Mouse (Mus musculus): ENCODE results near the gene Eef1a2.

The Eef1a2 gene

DNA sequence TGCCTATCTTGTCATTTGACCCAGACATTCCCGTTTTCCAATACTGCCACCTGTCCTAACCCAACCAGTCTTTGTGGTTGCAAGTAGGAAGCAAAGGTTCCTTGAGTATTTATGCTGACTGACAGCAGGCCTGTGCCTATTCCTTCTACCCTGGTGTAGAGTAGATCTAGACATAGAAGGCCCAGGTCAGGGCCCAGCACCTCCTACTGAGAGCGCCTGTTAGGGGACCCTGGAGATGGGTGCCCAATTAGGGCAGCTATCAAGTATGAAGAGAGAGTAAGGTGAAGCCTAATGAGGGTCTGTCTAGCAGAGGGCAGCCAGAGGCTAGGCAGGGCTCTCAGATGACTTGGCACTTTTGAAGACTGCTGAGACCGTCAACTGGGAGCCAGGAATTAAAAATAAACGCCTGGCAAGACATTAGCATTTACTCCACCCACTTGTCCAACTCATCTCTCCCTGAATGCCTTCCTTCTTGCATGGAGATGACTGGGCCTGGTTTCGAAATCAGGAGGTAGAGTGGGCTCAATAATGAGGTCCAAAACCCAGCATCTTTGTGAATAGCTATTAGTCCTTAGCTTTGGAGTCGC, 995 bp upstream of the Eef1a2 start:
- peak; percentile 39 for DNase-seq

DNA sequence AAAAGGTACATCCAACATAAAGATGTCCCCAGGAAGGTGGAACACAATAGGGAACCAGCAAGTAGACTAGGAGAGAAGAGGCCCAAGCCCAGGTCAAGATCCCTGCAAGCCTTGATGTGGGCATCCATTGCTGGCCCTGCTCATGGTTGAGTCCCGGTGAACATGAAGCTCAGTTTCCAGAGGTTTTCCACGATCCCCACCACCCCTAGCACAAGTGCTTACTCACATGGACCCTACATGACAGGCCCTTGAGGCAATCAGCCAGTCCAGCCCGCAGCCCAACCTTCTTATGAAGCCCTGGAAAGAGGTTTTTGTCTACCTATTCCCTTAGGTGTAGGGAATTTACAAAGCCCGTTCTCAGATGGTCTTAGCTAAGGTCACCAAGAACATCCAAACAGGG, 366 bp upstream of the Eef1a2 start:
- DNase-seq, result no peak

DNA sequence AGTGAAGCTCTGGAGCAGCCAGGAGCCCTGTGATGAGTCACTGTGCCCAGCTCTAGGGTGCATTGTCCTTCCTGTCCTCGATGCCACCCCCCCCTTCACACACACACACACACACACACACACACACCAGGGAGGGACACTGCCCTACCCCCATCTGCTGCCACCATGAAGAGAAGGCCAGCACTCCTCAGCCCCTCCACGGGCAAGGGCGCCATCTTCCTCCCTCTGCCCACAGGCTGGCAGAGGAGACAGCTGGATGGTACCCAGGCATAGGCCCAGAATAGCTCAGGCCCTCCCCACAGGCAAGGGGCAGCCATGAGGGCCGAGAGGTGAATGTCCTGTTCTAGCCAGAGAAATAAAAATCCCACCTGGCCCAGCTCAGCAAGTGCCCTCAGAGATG, 1.0 kb downstream of the Eef1a2 start:
- DNase-seq, result peak; percentile 79

DNA sequence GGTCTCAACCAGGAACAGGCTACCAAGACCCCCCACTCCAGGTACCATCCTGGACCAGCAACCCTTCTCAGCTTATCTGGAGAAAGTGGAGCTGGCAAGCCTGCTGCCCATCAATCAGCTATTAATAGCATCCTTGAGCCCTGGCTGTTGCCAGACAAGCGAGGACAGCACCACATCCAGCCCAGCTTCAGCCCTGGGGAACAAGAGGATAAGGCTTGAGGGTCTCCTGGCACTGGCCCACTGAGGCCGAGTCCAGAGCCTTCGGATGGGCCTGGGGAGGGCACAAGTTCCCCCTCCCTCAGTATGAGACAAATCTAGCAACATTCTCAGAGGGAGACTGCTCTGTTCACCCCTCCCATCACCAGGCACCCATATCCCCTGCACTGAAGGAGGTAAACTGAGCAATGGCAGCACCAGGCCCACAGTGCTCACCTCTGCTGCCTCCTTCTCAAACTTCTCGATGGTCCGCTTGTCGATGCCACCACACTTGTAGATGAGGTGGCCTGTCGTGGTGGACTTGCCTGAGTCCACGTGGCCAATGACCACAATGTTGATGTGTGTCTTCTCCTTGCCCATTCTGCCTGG, 1.9 kb downstream of the Eef1a2 start:
- DNase-seq, result peak; percentile 51

DNA sequence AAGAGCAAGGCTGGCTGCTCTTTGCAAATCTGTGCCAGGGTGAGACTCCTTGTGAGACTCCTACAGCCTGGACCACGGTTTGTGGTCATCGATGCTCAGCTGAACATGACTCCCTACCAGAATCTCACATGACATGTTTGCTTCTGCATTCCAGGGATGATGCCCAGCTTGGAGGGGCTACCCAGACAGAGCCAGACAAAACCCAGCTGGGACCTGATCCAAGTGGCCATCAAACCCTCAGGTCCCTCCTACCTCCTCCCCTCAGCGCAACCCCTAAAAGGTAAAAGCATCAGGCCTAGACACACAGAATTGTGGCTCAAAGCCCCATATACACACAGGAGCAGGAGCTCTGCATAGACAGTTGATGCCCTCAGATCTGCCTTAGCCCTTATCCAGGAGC, 2.5 kb downstream of the Eef1a2 start:
- peak; percentile 37 for DNase-seq

DNA sequence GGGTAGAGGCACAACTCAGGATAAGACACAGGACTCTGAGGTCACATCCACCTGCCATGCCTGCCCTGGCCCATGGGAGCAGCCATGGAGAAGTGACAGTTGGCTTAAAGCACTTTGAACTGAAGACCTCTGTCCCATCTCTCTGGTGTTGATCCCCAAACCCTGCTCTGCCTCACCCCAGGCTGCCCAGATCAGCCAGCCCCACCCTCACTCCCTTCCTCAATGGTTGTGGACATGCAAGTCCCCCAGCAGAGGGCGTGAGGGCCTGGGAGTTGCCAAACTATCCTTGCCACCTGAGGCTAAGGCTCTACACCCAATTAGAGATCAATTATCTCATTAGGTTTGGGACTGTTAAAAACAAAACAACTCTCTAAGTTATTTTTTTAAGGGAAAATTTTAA, 3.0 kb downstream of the Eef1a2 start:
- DNase-seq, result peak; percentile 67

DNA sequence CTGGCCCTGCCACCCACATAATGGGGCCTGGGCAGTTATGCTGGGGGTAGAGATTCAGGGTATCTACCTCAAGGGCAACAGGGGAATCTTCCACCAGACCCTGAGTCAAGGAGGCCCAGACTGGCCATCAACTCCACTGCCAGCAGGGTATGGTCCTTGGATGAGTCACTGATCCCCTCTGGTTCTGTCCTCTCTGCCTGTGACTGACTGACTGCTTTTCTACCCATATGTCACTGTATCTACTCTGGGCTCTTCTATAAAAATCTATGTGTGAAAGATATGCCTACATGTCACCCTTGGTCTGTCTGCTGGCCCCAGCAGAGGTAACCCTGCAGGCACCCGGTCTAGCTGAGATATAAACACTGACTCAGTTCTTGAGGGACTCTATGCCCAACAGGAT, 3.7 kb downstream of the Eef1a2 start:
- DNase-seq, result peak; percentile 45

DNA sequence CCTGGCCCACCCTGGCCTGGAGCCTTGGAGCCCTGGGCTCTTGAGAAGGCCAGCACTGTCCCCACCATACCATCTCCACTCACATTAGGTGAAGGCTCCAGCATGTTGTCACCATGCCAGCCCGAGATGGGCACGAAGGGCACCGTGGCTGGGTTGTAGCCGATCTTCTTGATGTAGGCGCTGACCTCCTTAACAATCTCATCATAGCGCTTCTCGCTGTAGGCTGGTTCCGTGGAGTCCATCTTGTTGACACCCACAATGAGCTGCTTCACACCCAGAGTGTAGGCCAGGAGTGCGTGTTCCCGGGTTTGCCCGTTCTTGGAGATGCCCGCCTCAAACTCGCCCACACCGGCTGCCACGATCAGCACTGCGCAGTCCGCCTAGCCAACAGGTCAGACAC, 4.1 kb downstream of the Eef1a2 start:
- DNase-seq, result peak; percentile 49

DNA sequence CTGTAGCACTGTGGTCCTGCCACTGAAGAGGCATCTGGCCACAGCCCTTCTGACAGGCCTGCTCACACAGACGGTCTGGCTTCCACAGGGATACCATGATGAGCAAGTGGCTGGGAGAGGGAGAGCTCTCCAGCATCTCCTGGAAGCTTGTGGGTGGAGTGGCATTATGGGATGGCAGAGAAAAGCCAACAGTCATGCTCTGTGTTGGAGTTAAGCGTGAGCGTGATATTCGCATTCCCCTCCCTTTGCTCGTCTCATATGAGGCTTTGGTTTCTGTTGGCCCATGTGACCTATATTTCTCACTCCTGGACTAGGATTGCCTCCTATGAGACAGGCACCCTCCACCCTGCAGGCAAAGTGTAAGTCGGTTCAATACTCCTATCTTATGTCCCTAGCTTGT, 6.5 kb downstream of the Eef1a2 start:
- no peak for DNase-seq

DNA sequence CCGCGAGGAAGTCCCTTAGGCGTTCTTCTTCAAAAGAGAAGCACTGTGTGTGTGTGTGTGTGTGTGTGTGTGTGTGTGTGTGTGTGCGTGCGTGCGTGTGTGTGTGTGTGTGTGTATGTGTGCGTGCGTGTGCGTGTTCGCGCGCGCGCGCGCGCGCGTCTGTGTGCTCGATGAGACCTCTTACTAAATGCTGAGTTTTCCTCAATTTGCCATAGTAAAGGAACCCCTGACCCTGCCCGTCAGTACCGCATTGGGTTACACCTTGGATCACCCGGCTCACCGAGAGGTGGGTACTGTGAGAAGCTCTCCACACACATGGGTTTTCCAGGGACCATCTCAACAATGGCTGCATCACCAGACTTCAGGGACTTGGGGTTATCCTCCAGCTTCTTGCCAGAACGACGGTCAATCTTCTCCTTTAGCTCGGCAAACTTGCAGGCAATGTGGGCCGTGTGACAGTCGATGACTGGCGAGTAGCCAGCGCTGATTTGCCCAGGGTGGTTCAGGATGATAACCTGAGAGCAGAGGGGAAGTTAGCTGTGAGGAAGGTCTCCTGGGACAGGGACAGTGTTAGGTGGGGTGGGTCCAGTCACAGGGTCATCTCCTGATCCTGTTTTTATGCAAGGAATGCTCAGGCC, 8.4 kb downstream of the Eef1a2 start:
- DNase-seq, result no peak

DNA sequence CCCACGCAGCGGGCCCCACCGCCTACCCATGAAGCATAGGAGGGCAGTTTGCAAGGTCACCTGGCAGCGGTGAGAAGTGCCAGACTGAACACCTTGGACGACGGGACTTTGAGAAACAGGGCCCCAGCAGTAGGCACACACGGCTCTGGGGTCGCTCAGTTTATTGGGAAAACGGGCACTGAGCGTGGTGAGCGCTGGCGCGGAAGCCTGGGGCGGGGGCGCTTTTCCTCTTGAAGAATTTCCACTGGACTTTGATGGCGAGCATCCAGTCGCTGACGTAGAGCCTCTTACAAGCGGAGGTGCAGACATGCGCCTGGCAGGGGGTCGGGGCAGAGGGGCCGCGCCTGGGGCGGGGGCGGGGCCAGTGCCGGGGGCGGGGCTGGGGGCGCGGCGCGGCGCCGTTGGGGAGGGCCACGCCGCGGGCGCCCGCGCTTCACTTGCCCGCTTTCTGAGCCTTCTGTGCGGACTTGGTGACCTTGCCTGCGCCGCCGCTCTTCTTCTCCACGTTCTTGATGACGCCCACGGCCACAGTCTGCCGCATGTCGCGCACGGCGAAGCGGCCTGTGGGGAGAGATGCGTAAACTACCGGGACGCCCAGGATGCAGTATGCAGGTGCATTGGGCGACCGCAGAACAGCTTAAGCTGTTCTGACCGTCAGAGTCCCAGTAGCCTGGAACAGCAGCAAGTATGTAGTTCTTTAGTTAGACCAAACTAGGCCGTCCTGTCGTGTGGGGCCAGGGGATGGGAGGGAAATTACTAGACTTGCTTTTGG, 9.1 kb downstream of the Eef1a2 start:
- no peak for DNase-seq

DNA sequence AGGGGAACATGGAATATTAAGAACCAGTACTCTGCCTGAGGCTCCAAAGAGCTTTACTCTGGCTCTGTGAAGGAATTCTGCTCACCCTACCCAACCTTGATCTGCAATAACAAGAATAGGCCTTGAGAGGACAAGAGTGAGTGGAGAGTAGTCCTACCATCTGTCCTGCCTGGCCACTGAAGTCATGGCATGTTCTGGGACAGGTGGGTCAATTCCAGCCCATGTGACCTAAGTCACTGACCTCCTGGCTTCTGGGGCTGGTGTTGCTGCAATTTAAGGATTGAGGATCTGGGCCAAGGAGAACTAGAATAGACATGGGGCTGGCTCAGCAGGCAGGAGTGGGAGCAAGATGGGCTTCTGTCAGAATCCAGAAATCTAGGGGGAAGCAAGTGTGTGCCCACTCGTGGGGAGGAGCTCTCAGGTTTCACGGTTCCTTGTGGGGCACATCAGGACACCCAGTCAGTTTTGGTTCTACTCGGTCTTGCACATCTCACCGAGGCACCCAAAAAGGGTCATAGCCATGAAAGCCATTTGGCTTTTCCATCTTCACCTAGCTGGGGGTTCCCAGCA, 9.8 kb downstream of the Eef1a2 start:
- DNase-seq, result no peak

DNA sequence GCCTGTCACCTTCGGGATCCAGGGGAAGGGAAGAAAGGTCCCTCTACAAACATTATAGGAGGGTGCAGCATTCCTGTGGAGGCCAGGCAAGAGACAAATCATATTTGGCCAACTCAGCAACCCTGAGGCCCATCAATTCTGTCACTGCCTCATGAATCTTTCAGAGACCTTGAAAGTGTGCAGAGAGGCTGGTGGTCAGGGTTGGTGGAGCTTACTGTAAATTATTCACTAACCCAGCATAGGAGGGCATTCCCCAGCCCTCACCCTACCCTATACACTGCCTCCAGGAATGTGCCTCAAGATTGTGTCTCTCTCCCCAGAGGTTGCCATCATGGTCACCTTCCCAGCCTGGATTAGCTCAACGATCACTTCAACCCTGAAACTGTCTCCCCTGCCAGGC, 12.1 kb downstream of the Eef1a2 start:
- no peak for DNase-seq

DNA sequence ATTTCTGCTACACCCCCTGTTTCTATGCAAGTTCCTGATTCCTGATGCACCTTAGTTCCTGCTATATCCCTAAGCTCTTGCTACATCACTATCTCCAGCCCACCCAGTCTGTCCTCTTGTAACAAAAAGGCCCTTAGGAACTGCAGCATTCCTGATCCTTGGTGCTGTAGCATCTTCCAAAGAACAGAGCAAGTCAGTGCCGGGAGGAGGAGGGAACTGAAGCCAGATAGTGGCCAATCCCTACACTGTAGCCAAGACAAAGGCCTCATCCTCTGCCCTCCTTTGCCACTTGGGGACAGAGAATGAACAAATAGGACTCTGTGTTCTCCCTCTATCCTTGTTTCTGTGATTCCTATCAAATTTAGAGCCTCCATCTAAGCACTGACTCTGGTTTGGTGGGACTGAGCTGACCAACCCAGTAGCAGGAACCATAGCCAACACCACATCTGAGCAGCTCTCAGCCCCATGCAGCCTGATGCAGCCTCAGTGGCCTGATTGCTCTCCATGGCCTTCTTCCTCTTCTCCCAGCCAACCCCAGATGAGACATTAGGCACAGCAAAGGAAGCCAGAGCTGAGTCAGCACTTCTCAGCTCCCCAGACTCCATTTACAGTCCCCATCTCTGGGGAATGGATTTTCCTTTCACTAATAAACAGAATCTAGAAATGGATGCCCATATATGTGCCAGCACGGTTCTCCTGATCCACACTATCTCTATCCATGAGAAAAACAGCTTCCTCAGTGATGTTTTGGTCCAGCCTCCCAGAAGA, 13.1 kb downstream of the Eef1a2 start:
- DNase-seq, result no peak

DNA sequence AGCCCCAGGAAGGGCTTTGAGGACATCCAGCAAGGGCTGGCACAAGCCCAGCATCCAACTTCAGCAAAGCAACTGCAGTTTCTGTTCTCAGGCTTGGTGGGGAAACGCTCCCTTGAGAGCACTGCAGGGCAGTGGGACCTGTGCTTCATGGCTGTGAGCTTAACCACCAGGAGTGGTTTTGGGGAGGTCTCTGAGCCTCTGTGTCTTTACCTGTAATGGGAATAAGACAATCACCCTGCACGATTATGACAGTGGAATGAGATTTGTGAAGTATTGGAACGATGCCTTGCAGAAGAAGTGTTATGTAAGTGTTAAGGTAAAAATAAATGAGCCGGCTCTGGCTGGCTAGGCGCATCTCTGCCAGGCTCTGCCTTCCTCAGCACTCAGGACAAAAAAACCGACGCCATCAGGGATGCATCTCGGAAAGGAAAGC, 14.1 kb downstream of the Eef1a2 start:
- DNase-seq, result peak; percentile 49

DNA sequence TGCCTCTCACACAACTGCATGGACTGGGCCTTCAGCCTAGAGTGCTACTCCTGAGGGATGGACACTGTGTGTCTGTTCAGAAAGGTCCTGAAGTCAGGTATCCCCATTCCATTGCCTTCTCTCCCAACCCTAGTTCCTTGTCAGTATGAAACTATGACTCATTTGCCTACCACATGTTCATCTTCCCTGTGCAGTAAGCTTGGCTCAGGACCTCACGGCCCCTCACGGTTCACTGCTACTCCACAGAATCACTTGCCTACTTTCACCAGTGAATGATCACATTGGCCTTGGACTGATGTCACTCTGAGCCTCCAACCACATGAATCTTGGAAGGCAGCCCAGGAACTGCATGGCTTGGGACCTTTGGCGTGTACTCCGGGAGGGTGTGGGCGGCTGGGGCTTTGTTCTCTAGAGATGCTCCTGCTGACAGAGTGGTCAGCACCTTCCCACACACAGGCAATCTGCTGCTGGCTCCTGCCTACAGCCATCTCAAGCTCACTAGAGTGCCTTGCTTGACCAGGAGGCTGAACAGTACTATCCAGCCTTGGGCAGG, 17.1 kb downstream of the Eef1a2 start:
- DNase-seq, result peak; percentile 81

DNA sequence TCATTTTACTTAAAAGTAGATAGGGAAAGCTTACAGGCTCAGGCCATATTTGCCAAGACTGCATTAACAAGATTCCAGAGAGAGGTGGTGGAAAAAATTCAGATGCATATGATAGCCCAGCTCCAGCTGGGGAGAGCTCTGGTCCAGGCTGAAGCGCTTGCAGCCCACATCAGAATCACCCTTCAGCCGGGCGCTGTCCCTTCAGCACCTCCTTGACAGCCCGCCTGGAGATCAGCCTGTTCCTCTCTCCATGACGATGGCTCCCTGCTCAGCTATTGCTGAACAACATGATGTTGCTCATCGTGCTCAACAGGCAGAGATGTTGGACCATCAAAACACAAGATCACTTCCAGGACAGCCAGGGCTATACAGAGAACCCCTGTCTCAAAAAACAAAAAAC, 19.9 kb downstream of the Eef1a2 start:
- DNase-seq, result no peak

DNA sequence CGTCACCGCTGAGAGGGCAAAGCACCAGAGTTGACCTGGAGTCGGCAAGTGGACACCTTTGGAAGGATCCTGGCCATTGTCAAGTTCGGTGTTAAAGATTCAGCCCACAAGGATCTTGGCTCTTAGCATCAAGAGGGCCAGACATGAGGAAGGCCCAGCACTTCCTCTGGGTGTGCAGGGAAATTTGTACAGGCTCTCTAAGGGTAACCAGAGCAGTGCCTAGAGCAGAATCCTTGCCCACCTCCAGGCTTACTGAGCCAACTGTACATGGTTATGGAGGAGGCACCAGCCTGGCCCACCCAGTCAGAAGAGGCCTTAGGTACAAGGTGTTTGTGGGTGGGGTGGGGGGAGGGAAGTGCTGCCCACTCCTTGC, 21.4 kb downstream of the Eef1a2 start:
- DNase-seq, result no peak

DNA sequence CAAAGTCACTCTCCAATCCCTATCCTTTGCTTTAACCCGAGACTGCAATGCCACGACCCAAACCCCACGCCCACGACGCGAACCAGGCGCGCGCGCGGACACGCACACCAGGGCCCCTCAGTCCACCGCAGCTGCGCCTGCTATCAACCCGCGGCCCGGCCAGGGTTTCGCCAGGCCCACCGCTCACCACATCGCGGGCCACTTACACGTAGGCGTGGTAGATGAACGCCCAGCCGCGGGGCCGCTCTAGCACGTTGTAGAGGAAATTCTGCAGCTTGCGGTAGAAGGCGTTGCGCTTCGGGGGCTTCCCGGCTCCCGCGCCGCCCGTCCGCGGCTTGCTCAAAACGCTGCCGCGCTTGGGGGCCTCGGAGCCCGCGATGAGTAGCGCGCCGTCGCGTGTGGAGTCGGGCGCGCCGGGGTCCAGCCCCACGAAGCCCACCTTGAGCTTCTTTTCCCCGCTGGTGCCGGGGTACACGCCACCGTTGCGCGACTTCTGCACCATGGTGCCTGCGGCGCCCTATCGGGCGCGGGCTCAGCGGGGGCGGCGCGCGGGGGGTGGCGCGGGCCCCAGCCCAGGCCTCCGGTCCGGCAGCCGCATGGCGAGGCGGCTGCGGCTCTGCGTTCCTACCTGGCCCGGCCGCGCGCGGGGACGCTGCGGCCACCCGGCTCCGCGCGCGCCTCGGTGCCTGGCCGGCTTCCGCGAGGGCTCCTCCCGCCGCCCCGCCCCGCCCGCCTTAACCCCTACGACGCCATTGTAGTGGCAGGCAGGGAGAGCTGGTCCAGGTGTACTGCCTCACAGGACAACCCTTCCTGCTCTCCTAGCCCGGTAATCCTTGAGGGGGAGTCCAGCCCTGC, 22.0 kb downstream of the Eef1a2 start, which contains the start of gene Kcnq2:
Kcnq2 (minus strand) TSS at position 710 of the 855 bp plus-strand sequence.
- DNase-seq, result peak; percentile 54

DNA sequence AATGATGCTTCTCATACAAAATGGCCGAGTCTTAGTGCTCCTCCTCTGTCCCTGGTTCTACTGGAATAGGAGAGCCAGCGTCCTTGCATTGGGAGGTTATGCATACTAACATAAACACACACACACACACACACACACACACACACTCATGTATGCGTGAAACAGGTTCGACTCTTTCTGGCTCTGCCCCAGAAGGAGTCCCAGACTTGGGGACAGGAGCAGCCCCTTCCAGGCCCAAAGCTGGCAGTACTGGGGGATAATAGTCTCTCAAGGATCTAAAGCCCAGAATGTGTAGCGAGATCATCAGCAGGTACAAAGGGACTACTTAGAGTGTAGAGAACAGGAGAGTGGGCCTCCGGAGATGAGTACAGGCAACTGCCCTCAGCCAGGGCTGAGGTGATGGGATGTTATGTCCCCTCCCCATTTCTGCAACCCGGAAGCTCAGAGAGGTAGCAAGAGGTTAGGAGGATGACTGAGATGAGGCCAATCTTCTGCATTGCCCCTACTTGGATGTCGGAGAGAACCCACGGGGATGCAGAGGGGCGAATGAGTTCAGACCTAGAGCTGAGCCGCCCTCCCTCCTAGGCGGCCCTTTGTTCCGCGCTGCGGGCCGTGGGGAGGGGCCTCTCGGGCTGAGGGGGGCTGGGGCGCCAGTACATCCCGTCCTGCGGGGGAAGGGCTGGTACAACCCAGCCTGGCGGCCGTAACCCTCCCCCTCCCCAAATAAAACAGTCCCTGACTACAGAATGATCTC, 22.8 kb downstream of the Eef1a2 start:
- peak; percentile 41 for DNase-seq

DNA sequence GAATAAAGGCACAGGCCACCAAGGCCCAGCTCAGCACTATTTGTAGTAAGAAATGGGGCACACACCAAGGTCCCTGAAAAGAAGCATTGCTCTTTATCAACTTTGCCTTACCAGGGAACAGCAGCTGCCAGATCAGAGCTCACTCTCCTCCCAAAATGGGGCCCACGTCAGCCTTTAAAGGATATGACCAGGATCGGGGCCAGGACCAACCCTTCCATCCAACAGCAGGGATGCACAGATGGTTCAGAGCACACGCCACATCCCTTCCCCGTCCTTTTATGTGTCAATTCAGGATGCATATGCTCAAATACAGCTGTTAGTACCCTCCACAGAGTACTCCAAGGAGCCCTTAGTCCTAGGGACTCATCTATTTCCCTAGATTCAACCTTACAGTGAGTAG, 26.6 kb downstream of the Eef1a2 start:
- no peak for DNase-seq

All from cerebellum, adult 8-10 months (tissue).